Mouse (Mus musculus) liver, embryonic 14.5 days (tissue): ENCODE data around the gene Pax5. TPM values are rescaled to one million over a fixed set of nuclear protein-coding genes. Genes with fewer than 3 reads are reported as not detected.

ENCODE experiments used
- ATAC-seq: fragments of 200-750 bp; cut with Nextera tagmentation; 2 replicates; pipeline ENCODE4 v1.8.0; 2017; ENCODE audit warnings: moderate number of reproducible peaks, mild to moderate bottlenecking, moderate library complexity; ENCODE audit not compliant: insufficient read depth
- DNase-seq, 3 experiments: peaks; one replicate each; pipeline ENCODE4 v3.0.0-alpha.2; 2012 to 2013; ENCODE audit warnings: low read depth in 3 of 3, low spot score in 3 of 3
- H3K27ac ChIP-seq: fragments of 300-500 bp; sonication (generic); 2 replicates; pipeline ENCODE4 v1.5.1; 2014; ENCODE audit warnings: moderate library complexity, mild to moderate bottlenecking, control low read depth, inconsistent platforms
- H3K27me3 ChIP-seq: fragments of 300-500 bp; sonication (generic); 2 replicates; pipeline ENCODE4 v1.6.1; 2014; ENCODE audit warnings: mild to moderate bottlenecking, low read length, moderate library complexity; ENCODE audit not compliant: control insufficient read depth, insufficient read depth
- H3K36me3 ChIP-seq: fragments of 300-500 bp; sonication (generic); replicated peaks from 2 replicates; pipeline ENCODE4 v1.6.1; 2014; ENCODE audit warnings: low read depth; ENCODE audit not compliant: control insufficient read depth, insufficient read depth
- H3K4me1 ChIP-seq, 2 experiments: fragments of 200-500 bp in 1 of 2; fragments of 300-500 bp in 1 of 2; sonication (generic) in 1 of 2; replicated peaks; 2 replicates each; pipeline ENCODE4 v1.6.1; 2012 to 2014; ENCODE audit warnings: antibody characterized with exemption in 1 of 2, inconsistent platforms in 1 of 2, low read length in 1 of 2; ENCODE audit not compliant: control insufficient read depth in 2 of 2, insufficient read depth in 2 of 2
- H3K4me2 ChIP-seq: fragments of 300-500 bp; sonication (generic); 2 replicates; pipeline ENCODE4 v1.6.1; 2014; ENCODE audit warnings: low read depth, mild to moderate bottlenecking, control low read depth, moderate library complexity
- H3K4me3 ChIP-seq, 2 experiments: fragments of 200-500 bp in 1 of 2; fragments of 300-500 bp in 1 of 2; sonication (generic) in 1 of 2; 2 replicates each; pipeline ENCODE4 v1.5.1; 2012 to 2014; ENCODE audit warnings: low read depth in 2 of 2, low read length in 2 of 2, mild to moderate bottlenecking in 2 of 2, control low read depth in 1 of 2, inconsistent platforms in 1 of 2, moderate library complexity in 1 of 2; ENCODE audit not compliant: insufficient read depth in 1 of 2
- H3K9ac ChIP-seq: fragments of 300-500 bp; sonication (generic); replicated peaks from 2 replicates; pipeline ENCODE4 v1.6.1; 2014; ENCODE audit warnings: mild to moderate bottlenecking, control low read depth, moderate library complexity
- H3K9me3 ChIP-seq: fragments of 300-500 bp; sonication (generic); 2 replicates; pipeline ENCODE4 v1.6.1; 2016; ENCODE audit warnings: low read length, mixed read lengths; ENCODE audit not compliant: control insufficient read depth
- CTCF ChIP-seq: IDR thresholded peaks from 2 replicates; pipeline ENCODE4 v1.5.1; 2016; ENCODE audit warnings: antibody characterized with exemption, low read depth, control low read depth
- EP300 ChIP-seq: IDR thresholded peaks from 2 replicates; pipeline ENCODE4 v1.6.1; 2016; ENCODE audit warnings: antibody characterized with exemption, low read depth
- WGBS: fragments of 180-500 bp; shearing (Covaris S2); extraction: QIAGEN DNeasy Blood & Tissue Kit; methylation state at CpG from one replicate; pipeline ENCODE4 v1.1.7; 2014; ENCODE audit not compliant: insufficient replicate concordance; 5-methylcytosine and 5-hydroxymethylcytosine counted together
- polyA plus RNA-seq, 2 experiments: library from polyadenylated mRNA; depleted of rRNA in 1 of 2; stranded (reverse) in 1 of 2; unstranded in 1 of 2; fragments of >200 nt; fragmentation: Nextera tagmentation in 1 of 2; extraction: Ambion mirVana in 1 of 2; gene quantifications; 2 replicates each; pipeline versions ENCODE4 v1.2.1 to v1.2.3; 2012 to 2014

Pax5 gene
- polyA plus RNA-seq, 2 experiments, result 0.05 to 0.12 TPM

- DNase-seq (no peak), ATAC-seq (no peak)
- TF ChIP-seq EP300, result no peak
- no peak for TF ChIP-seq CTCF
- 20% methylated on average over 5 of the region's 5 CpGs for WGBS
- Histone ChIP-seq H3K9ac (no peak overlapping the region), H3K27ac (no peak overlapping the region), H3K27me3 (no peaks in the 10 kb centered on the region), H3K4me2 (no peak overlapping the region), H3K4me3 (no peak overlapping the region), H3K4me1 (no peaks in the 10 kb centered on the region), H3K9me3 (no peaks in the 10 kb centered on the region), H3K36me3 (no peaks in the 10 kb centered on the region)
Observed at GRCm38 (mm10) chr4:44602257-44602801, 108.0 kb downstream of the Pax5 start.

DNA sequence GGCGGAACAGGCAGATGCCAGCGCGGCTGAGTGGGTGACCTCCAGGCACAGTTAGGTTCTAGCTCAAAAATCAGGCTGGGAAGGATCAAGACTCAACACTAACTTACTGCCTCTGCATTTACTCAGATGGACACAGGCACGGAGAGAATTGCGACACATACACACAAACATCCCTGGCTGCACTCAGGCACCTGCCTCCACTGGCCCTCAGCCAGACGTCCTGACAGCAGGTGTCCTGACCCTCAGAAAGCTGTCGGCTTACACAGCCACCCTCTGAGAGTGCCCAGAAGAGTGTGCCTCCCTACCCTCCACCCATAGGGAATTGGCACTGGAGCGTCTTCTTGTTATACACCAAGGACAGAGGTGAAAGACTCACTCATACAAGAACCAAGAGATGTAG lies 108.9 kb downstream of the Pax5 start:
- Histone ChIP-seq H3K4me1 (no peaks in the 10 kb centered on the region), H3K9me3 (no peaks in the 10 kb centered on the region), H3K27ac (no peak overlapping the region), H3K4me3 (no peak overlapping the region), H3K36me3 (no peaks in the 10 kb centered on the region), H3K4me2 (no peak overlapping the region), H3K9ac (no peak overlapping the region), H3K27me3 (no peaks in the 10 kb centered on the region)
- ATAC-seq (no peak), DNase-seq (no peak)
- TF ChIP-seq CTCF (no peak), EP300 (no peak)
- WGBS, result 60% methylated on average over 8 of the region's 8 CpGs

GRCm38 (mm10) chr4:44600875-44601274 lies 109.4 kb downstream of the Pax5 start:
- no peaks in the 10 kb centered on the region for H3K4me1 ChIP-seq
- H3K27ac ChIP-seq, result no peak overlapping the region
- 58% methylated on average over 5 of the region's 5 CpGs for WGBS
- H3K27me3 ChIP-seq, result no peaks in the 10 kb centered on the region
- no peak for DNase-seq
- no peak overlapping the region for H3K4me3 ChIP-seq
- no peaks in the 10 kb centered on the region for H3K9me3 ChIP-seq
- ATAC-seq, result no peak
- no peak for TF ChIP-seq CTCF
- no peak for TF ChIP-seq EP300
- H3K36me3 ChIP-seq, result no peaks in the 10 kb centered on the region
- no peak overlapping the region for H3K4me2 ChIP-seq
- H3K9ac ChIP-seq, result no peak overlapping the region

GRCm38 (mm10) chr4:44597965-44598364 lies 112.3 kb downstream of the Pax5 start:
- Histone ChIP-seq H3K27me3 (no peaks in the 10 kb centered on the region), H3K4me2 (no peak overlapping the region), H3K27ac (no peak overlapping the region), H3K9me3 (no peaks in the 10 kb centered on the region), H3K9ac (no peak overlapping the region), H3K36me3 (no peaks in the 10 kb centered on the region), H3K4me3 (no peak overlapping the region), H3K4me1 (no peaks in the 10 kb centered on the region)
- WGBS, result 67% methylated on average over 9 of the region's 9 CpGs
- ATAC-seq (no peak), DNase-seq (no peak)
- TF ChIP-seq CTCF (no peak), EP300 (no peak)

DNA sequence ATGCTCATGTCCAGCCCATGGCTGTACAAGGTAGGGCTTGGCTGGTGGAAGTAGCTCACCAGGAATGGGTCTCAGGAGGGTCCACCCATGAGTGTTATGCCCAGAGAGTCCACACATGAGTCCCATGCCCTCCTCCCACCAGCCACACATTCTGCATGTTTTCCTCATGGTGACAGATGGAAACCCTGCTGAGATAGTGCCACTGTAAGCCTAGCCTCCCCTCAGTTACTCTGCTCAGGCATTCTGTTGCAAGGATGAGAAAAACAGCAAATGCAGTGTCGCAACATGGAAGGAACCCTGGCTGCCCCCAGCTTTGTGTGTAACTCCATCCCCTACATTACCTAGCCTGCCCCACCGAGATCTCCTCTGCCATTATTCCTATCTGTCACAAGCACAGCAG lies 117.2 kb downstream of the Pax5 start:
- 65% methylated on average over 2 of the region's 2 CpGs for WGBS
- TF ChIP-seq CTCF (no peak), EP300 (no peak)
- ATAC-seq, result no peak

More for the DNA sequence above, 117.2 kb downstream of the Pax5 start:
- no peak for DNase-seq
- Histone ChIP-seq H3K4me3 (no peak overlapping the region), H3K27me3 (no peaks in the 10 kb centered on the region), H3K9me3 (no peaks in the 10 kb centered on the region), H3K27ac (no peak overlapping the region), H3K4me2 (no peak overlapping the region), H3K4me1 (no peaks in the 10 kb centered on the region), H3K36me3 (no peaks in the 10 kb centered on the region), H3K9ac (no peak overlapping the region)
